Mouse (Mus musculus) hindbrain, embryonic 13.5 days (tissue): ENCODE data around the gene Mroh8. TPM values are rescaled to one million over a fixed set of nuclear protein-coding genes. Genes with fewer than 3 reads are reported as not detected.

Experiments used
- ATAC-seq: fragments of 200-750 bp; cut with Nextera tagmentation; 2 replicates; pipeline ENCODE4 v1.8.0; 2017; ENCODE audit warnings: moderate TSS enrichment; ENCODE audit not compliant: low FRiP score
- H3K27ac ChIP-seq: fragments of 300-500 bp; sonication (generic); 2 replicates; pipeline ENCODE4 v1.5.1; 2015; ENCODE audit warnings: inconsistent platforms, mild to moderate bottlenecking, moderate library complexity
- H3K27me3 ChIP-seq: fragments of 300-500 bp; sonication (generic); 2 replicates; pipeline ENCODE4 v1.6.1; 2015; ENCODE audit warnings: mild to moderate bottlenecking, inconsistent platforms
- H3K36me3 ChIP-seq: fragments of 300-500 bp; sonication (generic); 2 replicates; pipeline ENCODE4 v1.6.1; 2015; ENCODE audit warnings: mild to moderate bottlenecking, inconsistent platforms
- H3K4me1 ChIP-seq: fragments of 300-500 bp; sonication (generic); replicated peaks from 2 replicates; pipeline ENCODE4 v1.6.1; 2015; ENCODE audit warnings: inconsistent platforms
- H3K4me2 ChIP-seq: fragments of 300-500 bp; sonication (generic); 2 replicates; pipeline ENCODE4 v1.6.1; 2015; ENCODE audit warnings: inconsistent platforms, mild to moderate bottlenecking, moderate library complexity
- H3K4me3 ChIP-seq: fragments of 300-500 bp; sonication (generic); 2 replicates; pipeline ENCODE4 v1.5.1; 2015; ENCODE audit warnings: mild to moderate bottlenecking, inconsistent platforms
- H3K9ac ChIP-seq: fragments of 300-500 bp; sonication (generic); 2 replicates; pipeline ENCODE4 v1.6.1; 2015; ENCODE audit warnings: mild to moderate bottlenecking, inconsistent platforms
- H3K9me3 ChIP-seq: fragments of 300-500 bp; sonication (generic); 2 replicates; pipeline ENCODE4 v1.6.1; 2016; ENCODE audit warnings: inconsistent platforms
- WGBS: fragments of 180-500 bp; shearing (Covaris S2); methylation state at CpG from one replicate; pipeline ENCODE4 v1.1.7; 2015; 5-methylcytosine and 5-hydroxymethylcytosine counted together
- polyA plus RNA-seq: library from polyadenylated mRNA; unstranded; fragments of >200 nt; fragmentation: Nextera tagmentation; extraction: Ambion mirVana; gene quantifications from 2 replicates; pipeline ENCODE4 v1.2.1, GENCODE M21; 2015

Mroh8 gene
- polyA plus RNA-seq, 1 experiment from 2014 or later, result 0.43 TPM

DNA sequence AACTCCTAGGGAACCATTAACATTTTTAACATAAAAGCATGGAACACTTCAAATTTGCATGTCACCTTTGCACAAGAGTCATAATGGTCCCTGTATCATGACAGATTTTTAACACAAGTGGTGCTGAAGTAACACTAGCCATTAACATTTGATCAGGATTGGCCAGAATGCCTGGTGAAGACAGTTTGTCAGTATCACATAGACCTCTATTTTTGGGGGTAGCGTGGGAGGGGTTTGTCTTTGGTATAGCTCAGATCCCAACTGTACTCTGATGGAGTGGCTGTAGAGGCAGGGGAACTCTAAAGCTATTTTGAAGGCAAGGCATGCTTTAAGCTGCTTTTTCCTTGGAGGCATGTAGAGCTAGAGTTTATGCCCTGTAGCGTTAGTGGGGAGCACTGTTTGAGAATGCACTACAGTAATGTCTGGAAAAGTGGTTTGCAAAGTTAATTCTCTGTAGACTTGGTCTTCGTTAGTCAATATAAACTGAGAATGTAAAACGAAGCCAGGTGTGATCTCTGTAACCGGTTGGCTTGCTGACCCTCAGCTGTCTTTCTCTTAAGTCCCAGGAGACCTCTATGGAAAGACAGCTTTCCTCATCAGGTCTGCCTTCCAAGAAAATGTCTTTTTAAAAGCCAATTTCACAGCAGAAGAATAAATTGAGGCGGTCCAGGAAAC, 31.8 kb upstream of the Mroh8 start:
- no peak overlapping the region for H3K9ac ChIP-seq
- peaks cover 25% of the 10 kb centered on the region for H3K4me1 ChIP-seq
- no peak overlapping the region for H3K4me2 ChIP-seq
- no peak for ATAC-seq
- no peaks in the 10 kb centered on the region for H3K9me3 ChIP-seq
- H3K36me3 ChIP-seq, result peaks cover 85% of the 10 kb centered on the region
- no peaks in the 10 kb centered on the region for H3K27me3 ChIP-seq
- H3K27ac ChIP-seq, result peak overlapping the region; percentile 18; the same call in 1 of the 2 replicates
- whole genome bisulfite sequencing, result 83% methylated on average over 6 of the region's 6 CpGs
- no peak overlapping the region for H3K4me3 ChIP-seq

DNA sequence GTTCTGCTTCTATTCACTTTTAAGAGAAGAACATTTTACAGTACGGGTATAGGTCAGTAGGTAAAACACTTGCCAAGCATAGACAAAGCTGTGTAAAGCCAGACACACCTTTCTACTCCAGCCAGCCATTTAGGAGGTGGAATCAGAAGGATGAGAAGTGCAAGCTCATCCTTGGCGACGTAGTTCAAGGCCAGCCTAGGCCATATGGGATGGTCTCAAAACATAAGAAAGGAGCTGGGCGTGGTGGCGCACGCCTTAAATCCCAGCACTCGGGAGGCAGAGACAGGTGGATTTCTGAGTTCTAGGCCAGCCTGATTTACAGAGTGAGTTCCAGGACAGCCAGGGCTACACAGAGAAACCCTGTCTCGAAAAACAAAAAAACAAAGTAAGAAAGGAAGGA, 30.3 kb upstream of the Mroh8 start:
- Histone ChIP-seq H3K27ac (no peak overlapping the region), H3K9me3 (no peaks in the 10 kb centered on the region), H3K4me1 (peaks cover 24% of the 10 kb centered on the region), H3K36me3 (peaks cover 70% of the 10 kb centered on the region), H3K4me2 (no peak overlapping the region), H3K9ac (no peak overlapping the region), H3K4me3 (no peak overlapping the region), H3K27me3 (no peaks in the 10 kb centered on the region)
- ATAC-seq, result no peak
- WGBS, result 95% methylated on average over 8 of the region's 8 CpGs

GRCm38 (mm10) chr2:157308273-157308917, 29.0 kb upstream of the Mroh8 start:
- H3K4me3 ChIP-seq, result no peak overlapping the region
- H3K36me3 ChIP-seq, result peaks cover 70% of the 10 kb centered on the region
- no peaks in the 10 kb centered on the region for H3K27me3 ChIP-seq
- no peak overlapping the region; the same call in 1 of the 2 replicates for H3K27ac ChIP-seq
- no peak overlapping the region for H3K4me2 ChIP-seq
- H3K9ac ChIP-seq, result no peak overlapping the region
- no peak for ATAC-seq
- peaks cover 12% of the 10 kb centered on the region for H3K4me1 ChIP-seq
- WGBS, result 93% methylated on average over 2 of the region's 2 CpGs
- no peaks in the 10 kb centered on the region for H3K9me3 ChIP-seq

- 80% methylated on average over 4 of the region's 4 CpGs for WGBS
- Histone ChIP-seq H3K27ac (peak overlapping the region; percentile 40), H3K36me3 (peaks cover 70% of the 10 kb centered on the region)
Measured at GRCm38 (mm10) chr2:157307715-157308265, 28.4 kb upstream of the Mroh8 start.

DNA sequence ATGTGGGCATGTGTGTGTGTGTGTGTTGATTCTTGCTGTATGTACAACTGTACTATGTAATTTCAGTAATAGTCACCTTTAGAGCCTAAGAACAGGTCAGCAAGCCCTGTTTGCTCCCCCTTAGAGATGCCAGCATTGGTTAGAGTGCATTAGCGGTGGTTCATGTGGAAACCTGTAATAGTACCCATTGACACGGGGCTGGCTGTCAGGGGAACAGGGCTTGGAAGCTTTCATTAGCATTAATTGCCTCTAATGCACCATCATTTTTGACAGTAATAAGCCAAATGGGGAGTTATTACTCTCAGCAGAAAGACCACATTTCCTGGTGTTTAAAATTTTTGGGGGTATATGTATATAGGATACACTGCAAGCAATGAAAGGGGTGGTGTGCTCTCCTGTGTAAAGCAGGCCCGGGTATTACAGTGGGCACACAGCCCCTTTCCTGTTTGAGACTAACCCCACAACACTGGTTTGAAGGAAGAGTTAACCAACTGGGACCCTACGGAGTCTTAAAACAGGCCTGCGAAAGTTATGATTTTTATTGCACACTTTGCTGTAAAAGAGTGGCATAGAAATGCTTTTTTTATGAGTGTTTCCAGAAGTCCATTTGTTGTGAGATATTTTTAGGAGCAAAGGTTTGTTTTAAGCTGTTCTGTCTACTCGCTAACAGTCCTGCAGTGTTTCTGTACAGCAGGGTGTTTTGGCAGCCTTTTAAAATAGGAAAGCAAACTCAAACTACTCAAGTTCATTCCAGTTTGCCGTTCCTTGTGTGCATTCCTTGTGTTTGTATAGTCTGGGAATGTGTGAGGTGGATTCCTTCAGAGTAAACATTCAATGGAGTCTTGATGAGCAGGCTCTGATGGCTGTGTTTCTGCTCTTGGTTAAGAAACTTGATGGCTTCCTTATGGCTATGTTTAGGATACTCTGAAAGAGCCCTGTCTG, 27.0 kb upstream of the Mroh8 start:
- no peak for ATAC-seq
- Histone ChIP-seq H3K4me1 (peaks cover 7% of the 10 kb centered on the region; the same call in 1 of the 2 replicates), H3K4me3 (no peak overlapping the region), H3K4me2 (no peak overlapping the region), H3K27ac (peak overlapping the region; percentile 52; the same call in 1 of the 2 replicates), H3K27me3 (no peaks in the 10 kb centered on the region), H3K36me3 (peaks cover 67% of the 10 kb centered on the region), H3K9ac (no peak overlapping the region), H3K9me3 (no peaks in the 10 kb centered on the region)
- WGBS, result 85% methylated on average over 7 of the region's 7 CpGs

More at GRCm38 (mm10) chr2:157307715-157308265, 28.4 kb upstream of the Mroh8 start:
- Histone ChIP-seq H3K9ac (no peak overlapping the region), H3K27me3 (no peaks in the 10 kb centered on the region), H3K9me3 (no peaks in the 10 kb centered on the region), H3K4me2 (no peak overlapping the region), H3K4me3 (no peak overlapping the region), H3K4me1 (peaks cover 7% of the 10 kb centered on the region; the same call in 1 of the 2 replicates)
- ATAC-seq, result no peak

DNA sequence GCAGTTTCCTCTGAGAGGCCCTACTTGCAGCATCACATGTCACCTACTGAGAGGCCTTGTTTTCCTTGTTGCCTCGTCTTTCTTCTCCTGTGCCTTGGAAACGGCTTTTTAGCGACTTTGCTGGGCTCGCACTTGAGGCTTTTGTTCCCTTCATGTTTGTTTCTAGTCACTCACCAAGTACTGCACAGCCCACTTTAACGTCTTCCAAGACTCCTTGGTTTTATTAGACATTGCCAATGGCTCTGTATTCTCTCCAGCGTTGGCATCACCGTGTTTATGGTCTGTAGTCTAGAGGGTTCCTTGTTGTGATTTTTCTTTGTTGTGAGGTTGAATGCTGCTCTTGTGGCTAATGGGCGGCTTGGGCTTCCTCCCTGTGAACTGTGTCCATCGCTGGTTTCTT, 23.7 kb upstream of the Mroh8 start:
- peaks cover 68% of the 10 kb centered on the region for H3K36me3 ChIP-seq
- WGBS, result 59% methylated on average over 9 of the region's 9 CpGs

GRCm38 (mm10) chr2:157300051-157300450, 20.7 kb upstream of the Mroh8 start:
- H3K27me3 ChIP-seq, result no peaks in the 10 kb centered on the region
- no peak for ATAC-seq
- WGBS, result 94% methylated on average over 6 of the region's 6 CpGs
- peaks cover 87% of the 10 kb centered on the region for H3K36me3 ChIP-seq
- H3K4me2 ChIP-seq, result no peak overlapping the region
- H3K9ac ChIP-seq, result no peak overlapping the region
- no peak overlapping the region for H3K4me3 ChIP-seq
- H3K9me3 ChIP-seq, result no peaks in the 10 kb centered on the region
- H3K27ac ChIP-seq, result no peak overlapping the region; the same call in 1 of the 2 replicates
- no peaks in the 10 kb centered on the region for H3K4me1 ChIP-seq

More for the DNA sequence above, 23.7 kb upstream of the Mroh8 start:
- Histone ChIP-seq H3K9ac (no peak overlapping the region), H3K4me3 (no peak overlapping the region), H3K27ac (peak overlapping the region; percentile 48; the same call in 1 of the 2 replicates), H3K27me3 (no peaks in the 10 kb centered on the region), H3K4me1 (peaks cover 7% of the 10 kb centered on the region; the same call in 1 of the 2 replicates), H3K9me3 (no peaks in the 10 kb centered on the region), H3K4me2 (no peak overlapping the region)
- no peak for ATAC-seq

GRCm38 (mm10) chr2:157296105-157296689, 16.8 kb upstream of the Mroh8 start:
- Histone ChIP-seq H3K4me3 (no peak overlapping the region), H3K9ac (no peak overlapping the region), H3K27me3 (no peaks in the 10 kb centered on the region), H3K4me2 (no peak overlapping the region), H3K4me1 (0 out of 2 replicates have a peak, but pooled peaks cover 5% of the 10 kb centered on the region), H3K9me3 (no peaks in the 10 kb centered on the region), H3K36me3 (peaks cover 95% of the 10 kb centered on the region), H3K27ac (no peak overlapping the region)
- WGBS, result 85% methylated on average over 7 of the region's 7 CpGs
- ATAC-seq, result no peak

GRCm38 (mm10) chr2:157292093-157292492, 12.7 kb upstream of the Mroh8 start:
- no peaks in the 10 kb centered on the region for H3K27me3 ChIP-seq
- H3K36me3 ChIP-seq, result peaks cover 91% of the 10 kb centered on the region
- H3K9ac ChIP-seq, result no peak overlapping the region
- H3K27ac ChIP-seq, result no peak overlapping the region
- WGBS, result 14% methylated on average over 2 of the region's 2 CpGs
- no peaks in the 10 kb centered on the region for H3K9me3 ChIP-seq
- no peak for ATAC-seq
- H3K4me3 ChIP-seq, result no peak overlapping the region
- H3K4me1 ChIP-seq, result peaks cover 5% of the 10 kb centered on the region; the same call in 1 of the 2 replicates
- no peak overlapping the region for H3K4me2 ChIP-seq

DNA sequence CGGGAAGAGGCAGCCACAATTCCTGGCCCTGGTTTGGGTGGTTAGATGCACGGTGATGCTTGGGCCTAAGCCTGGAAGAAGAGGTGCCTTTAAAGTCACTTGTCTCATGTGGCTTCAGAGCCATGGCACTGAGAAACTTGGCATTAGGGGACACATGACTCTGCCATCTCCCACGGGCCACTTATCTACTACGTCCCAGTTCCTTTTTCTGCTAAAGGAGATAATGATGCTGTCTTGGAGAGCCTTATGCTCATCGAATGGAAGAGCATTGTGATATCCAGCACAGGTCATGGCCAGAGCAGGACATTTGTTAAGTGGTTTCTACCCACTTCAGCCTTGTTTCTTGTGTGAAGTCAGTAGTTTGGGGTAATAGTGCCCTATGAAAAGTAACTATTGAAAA, 9.6 kb upstream of the Mroh8 start:
- no peaks in the 10 kb centered on the region for H3K27me3 ChIP-seq
- ATAC-seq, result no peak
- H3K36me3 ChIP-seq, result peaks cover 88% of the 10 kb centered on the region
- 94% methylated on average over 5 of the region's 5 CpGs for WGBS
- no peak overlapping the region for H3K4me3 ChIP-seq
- no peak overlapping the region for H3K4me2 ChIP-seq
- H3K9ac ChIP-seq, result no peak overlapping the region
- H3K9me3 ChIP-seq, result no peaks in the 10 kb centered on the region
- H3K27ac ChIP-seq, result no peak overlapping the region
- no peaks in the 10 kb centered on the region; the same call in 1 of the 2 replicates for H3K4me1 ChIP-seq

DNA sequence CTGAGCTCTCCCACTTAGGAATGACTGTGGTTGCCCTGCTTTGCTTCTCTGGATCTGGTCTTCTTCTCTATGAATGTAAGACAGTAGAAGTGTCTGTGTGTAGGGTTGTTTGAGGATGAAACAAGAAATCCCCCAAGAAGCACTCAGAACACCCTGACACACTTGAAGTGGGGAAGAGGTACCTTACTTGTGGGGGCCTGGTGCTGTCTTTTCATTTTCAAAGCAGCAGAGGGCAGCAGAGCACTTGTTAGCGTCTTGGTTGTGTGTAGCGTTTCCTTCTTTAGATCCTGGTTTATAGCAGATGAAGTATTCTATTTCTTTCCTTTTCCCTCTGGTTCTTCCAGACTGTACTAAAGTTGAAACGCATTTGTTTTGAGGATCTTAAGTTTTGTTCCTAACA, 8.2 kb upstream of the Mroh8 start:
- H3K27me3 ChIP-seq, result no peaks in the 10 kb centered on the region
- peaks cover 86% of the 10 kb centered on the region for H3K36me3 ChIP-seq
- no peaks in the 10 kb centered on the region; the same call in 1 of the 2 replicates for H3K4me1 ChIP-seq
- no peak for ATAC-seq
- H3K9me3 ChIP-seq, result no peaks in the 10 kb centered on the region
- no peak overlapping the region for H3K4me2 ChIP-seq
- no peak overlapping the region; the same call in 1 of the 2 replicates for H3K27ac ChIP-seq
- WGBS, result 30% methylated on average over 3 of the region's 3 CpGs
- no peak overlapping the region for H3K9ac ChIP-seq
- no peak overlapping the region for H3K4me3 ChIP-seq
